Mouse (Mus musculus): Measurements from ENCODE around the gene Vmn2r120. TPM values are rescaled to one million over a fixed set of nuclear protein-coding genes. Genes with fewer than 3 reads are reported as not detected.
"Not testable (repeated sequence)": the region's sequence is repeated elsewhere in the genome, so short reads cannot be mapped to it uniquely, and the experiment has no call there.

The Vmn2r120 gene
- polyA plus RNA-seq (2015; fragmentation: Nextera tagmentation; extraction: Ambion mirVana) = not detected in 2 replicates

DNA sequence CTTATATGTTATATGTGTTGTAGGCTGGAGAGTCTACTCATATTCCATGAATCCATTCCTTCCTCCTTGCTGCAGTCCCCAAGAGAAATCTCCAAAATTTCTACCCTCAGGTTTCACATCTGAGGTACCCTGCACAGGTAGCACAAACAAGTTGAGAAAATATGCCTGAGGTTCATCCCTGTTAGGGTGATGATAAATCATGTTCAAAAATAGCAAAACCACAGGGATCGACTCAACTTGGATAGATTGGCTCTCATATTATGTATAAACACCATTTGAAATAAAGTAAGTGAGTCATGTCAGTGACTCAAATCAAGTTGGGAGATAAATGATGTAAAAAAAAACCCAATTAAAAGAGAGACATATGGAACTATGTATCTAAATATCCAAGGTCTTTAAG is at the start of gene Vmn2r120:
Gene Vmn2r120 (minus strand): TSS at position 101 of the 400 bp plus-strand sequence.
- no peak within 1 kb of the TSS for H3K9ac ChIP-seq (ENCODE audit: low read depth, low read length)
- H3K4me2 ChIP-seq (ENCODE audit: low read length) = no peak within 1 kb of the TSS
- no peaks in the 10 kb centered on the region for H3K4me1 ChIP-seq (replicated peaks; ENCODE audit: insufficient read depth, low read length)
- no peak for TF ChIP-seq CTCF (IDR thresholded peaks at IDR 0.05; ENCODE audit: low read depth)
- no peaks in the 10 kb centered on the region for H3K36me3 ChIP-seq (ENCODE audit: insufficient read depth, low read length)
- no peak within 1 kb of the TSS for H3K4me3 ChIP-seq (replicated peaks; ENCODE audit: low read depth, low read length)
- no peaks in the 10 kb centered on the region for H3K9me3 ChIP-seq (replicated peaks; ENCODE audit: low read length)
- 89% methylated on average over 1 of the region's 1 CpGs for WGBS
- no peak within 1 kb of the TSS for H3K27ac ChIP-seq
- ATAC-seq (replicated peaks; ENCODE audit: low FRiP score, low read depth) = no peak
- no peak for DNase-seq (ENCODE audit: low spot score)
- no peaks in the 10 kb centered on the region for H3K27me3 ChIP-seq (ENCODE audit: insufficient read depth, low read length)

GRCm38 (mm10) chr17:57587273-57587672 is 42.0 kb upstream of the Vmn2r120 start:
- not testable (repeated sequence) for H3K36me3 ChIP-seq (ENCODE audit: insufficient read depth, low read length); DNase-seq (ENCODE audit: low spot score); ATAC-seq (replicated peaks; ENCODE audit: low FRiP score, low read depth); H3K27ac ChIP-seq; H3K4me1 ChIP-seq (replicated peaks; ENCODE audit: insufficient read depth, low read length); H3K9me3 ChIP-seq (replicated peaks; ENCODE audit: low read length); H3K4me3 ChIP-seq (replicated peaks; ENCODE audit: low read depth, low read length); H3K4me2 ChIP-seq (ENCODE audit: low read length); H3K9ac ChIP-seq (ENCODE audit: low read depth, low read length); H3K27me3 ChIP-seq (ENCODE audit: insufficient read depth, low read length)
- WGBS = 84% methylated on average over 6 of the region's 6 CpGs

GRCm38 (mm10) chr17:57574075-57574705 is 28.9 kb upstream of the Vmn2r120 start:
- 82% methylated on average over 16 of the region's 16 CpGs for WGBS
- H3K4me1 ChIP-seq (replicated peaks; ENCODE audit: insufficient read depth, low read length) = no peaks in the 10 kb centered on the region
- DNase-seq (ENCODE audit: low spot score) (no peak), ATAC-seq (replicated peaks; ENCODE audit: low FRiP score, low read depth) (no peak)
- H3K4me2 ChIP-seq (ENCODE audit: low read length) = no peak overlapping the region
- H3K4me3 ChIP-seq (replicated peaks; ENCODE audit: low read depth, low read length) = no peak overlapping the region
- H3K9ac ChIP-seq (ENCODE audit: low read depth, low read length) = no peak overlapping the region
- H3K9me3 ChIP-seq (replicated peaks; ENCODE audit: low read length) = no peaks in the 10 kb centered on the region
- H3K27me3 ChIP-seq (ENCODE audit: insufficient read depth, low read length) = no peaks in the 10 kb centered on the region
- no peaks in the 10 kb centered on the region for H3K36me3 ChIP-seq (ENCODE audit: insufficient read depth, low read length)
- TF ChIP-seq CTCF (IDR thresholded peaks at IDR 0.05; ENCODE audit: low read depth) = no peak
- H3K27ac ChIP-seq = no peak overlapping the region

Other genes starting within 250 kb of the Vmn2r120 start
- gene Adgre1, start 186.8 kb downstream of the Vmn2r120 start, polyA plus RNA-seq (2015; fragmentation: Nextera tagmentation; extraction: Ambion mirVana) = 3.7 and 4.3 TPM in 2 replicates
- not detected in 2 replicates for gene Gm21834, start 196.7 kb upstream of the Vmn2r120 start, polyA plus RNA-seq (2015; fragmentation: Nextera tagmentation; extraction: Ambion mirVana)
- not detected in 2 replicates for gene Cntnap5c, start 224.1 kb upstream of the Vmn2r120 start, polyA plus RNA-seq (2015; fragmentation: Nextera tagmentation; extraction: Ambion mirVana)

Data from kidney, postnatal 0 days (tissue).